Mouse (Mus musculus): ENCODE results near the gene Usp33.

Gene Usp33

DNA sequence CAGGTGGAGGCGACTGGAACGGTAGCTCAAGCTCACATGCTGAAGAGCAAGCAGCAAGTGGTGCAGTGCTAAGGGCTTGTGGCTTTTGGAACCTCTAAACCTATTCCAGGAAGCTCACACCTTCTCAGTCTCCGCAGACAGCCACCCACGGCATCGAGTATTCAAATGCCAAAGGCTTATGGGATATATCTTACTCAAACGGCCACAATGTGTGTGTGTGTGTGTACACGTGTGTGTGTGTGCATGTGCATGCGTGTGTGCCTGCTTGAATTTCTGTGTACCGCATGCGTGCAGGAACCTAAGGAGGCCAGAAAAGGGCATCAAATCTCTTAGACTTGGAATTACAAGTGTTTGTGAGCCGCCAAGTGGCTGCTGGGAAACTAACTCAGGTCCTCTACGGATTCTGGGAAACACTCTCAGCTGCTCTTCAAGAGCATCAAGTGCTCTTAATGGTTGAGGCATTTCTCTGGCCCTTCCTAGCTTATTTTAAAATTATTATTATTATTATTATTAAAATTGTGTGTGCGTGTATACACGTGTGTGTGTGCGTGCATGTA, 3.2 kb upstream of the Usp33 start:
- no peak for DNase-seq (ENCODE audit: low spot score)

DNA sequence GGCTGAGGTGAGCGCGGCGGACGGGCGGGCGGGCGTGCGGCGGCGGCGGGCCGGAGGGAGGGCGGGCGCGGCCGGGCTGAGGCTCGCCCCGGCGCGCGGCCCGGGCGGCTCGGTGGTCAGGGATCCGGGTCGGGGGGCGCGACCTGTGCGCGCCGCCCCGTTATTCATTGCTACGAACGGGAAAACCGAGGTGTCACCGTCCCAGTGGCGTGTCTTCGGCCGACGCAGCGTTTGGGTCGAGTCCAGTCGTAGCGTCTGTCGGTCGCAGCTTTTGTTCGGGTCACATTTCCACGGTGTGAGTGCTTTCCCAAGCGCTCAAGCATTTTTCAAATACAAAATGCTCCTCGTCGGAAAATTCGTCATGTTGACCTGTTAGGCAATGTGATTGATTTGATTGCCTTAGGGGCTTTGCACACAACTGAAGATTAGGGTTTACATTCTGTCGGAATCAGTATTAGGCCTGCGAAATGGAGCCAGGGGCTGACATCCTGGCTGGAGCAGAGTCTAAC, 409 bp downstream of the Usp33 start:
- peak; percentile 34 for DNase-seq (ENCODE audit: low spot score)

DNA sequence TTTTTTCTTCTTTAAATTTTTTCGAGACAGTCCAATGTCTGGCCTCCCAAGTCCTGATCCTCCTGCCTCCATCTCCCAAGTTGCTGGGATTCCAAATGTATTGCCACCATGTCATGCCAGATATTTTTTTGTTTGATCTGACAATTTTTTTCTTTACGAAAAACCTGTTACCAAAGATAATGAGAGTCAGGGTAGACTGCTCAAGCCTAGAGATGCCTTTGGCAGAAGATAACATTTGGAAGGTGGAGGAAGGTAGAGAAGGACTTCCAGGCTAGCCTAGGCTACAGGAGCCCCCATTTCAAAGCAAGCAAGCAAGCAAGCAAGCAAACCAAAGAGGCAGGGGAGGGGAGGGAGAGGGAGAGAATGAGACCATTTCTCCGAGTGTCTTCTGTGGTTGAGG, 949 bp downstream of the Usp33 start:
- peak; percentile 49 for DNase-seq (ENCODE audit: low spot score)

DNA sequence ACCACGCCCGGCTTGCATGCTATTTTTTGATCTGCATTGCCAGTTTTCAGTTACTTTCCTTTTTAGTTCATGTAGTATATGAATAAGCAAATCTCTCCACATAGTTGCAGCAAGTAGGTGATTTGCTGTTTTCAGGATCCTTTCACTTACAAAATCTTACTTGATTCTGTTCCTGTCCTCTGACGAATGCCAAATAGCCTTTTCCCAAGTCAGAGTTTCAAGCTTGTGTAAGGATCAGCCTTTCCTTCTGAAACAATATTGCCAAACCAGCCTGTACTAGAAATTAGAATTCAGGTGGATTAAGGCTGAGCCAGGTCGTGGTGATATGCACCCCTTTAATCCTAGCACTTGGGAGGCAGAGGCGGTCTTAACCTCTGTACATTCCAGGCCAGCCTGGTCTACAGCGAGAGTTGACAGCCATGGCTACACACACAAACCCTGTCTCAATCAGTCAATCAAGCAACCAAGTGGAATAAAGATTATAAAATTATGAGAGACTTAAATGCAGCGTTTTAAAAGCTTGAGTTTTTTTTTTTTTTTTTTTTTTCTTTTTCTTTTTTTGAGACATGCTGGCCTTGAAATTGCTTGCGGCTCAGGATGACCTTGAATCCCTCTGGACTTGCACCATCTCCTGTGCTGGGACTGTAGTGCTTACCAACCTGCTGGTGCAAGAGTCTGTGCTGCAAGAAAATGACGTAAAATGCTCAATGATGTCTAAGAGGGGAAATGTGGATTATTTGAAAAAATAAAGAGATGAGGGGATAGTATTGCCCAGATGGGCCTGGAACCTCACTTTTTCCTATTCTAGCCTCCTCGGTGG, 1.9 kb downstream of the Usp33 start:
- DNase-seq (ENCODE audit: low spot score) = no peak

DNA sequence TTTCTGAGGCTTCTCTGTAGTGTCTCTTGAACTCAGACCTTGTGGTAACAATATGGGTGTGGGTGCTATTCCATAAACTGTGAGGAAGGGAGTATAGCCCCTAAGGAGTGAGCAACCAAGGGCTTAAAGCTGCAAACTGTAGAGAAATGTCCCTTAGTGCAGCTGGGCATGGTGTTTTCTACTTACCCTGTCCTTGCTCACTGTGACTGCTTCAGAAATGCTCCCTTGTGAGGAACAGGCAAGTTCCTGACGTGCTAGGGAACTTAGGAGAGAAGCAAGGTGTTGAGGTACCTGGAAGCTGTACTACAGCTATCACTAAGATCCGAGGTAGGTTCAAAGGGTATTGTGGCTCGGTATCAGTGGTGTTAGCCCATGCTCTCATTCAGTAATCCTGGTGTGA, 4.2 kb downstream of the Usp33 start:
- DNase-seq (ENCODE audit: low spot score) = no peak

DNA sequence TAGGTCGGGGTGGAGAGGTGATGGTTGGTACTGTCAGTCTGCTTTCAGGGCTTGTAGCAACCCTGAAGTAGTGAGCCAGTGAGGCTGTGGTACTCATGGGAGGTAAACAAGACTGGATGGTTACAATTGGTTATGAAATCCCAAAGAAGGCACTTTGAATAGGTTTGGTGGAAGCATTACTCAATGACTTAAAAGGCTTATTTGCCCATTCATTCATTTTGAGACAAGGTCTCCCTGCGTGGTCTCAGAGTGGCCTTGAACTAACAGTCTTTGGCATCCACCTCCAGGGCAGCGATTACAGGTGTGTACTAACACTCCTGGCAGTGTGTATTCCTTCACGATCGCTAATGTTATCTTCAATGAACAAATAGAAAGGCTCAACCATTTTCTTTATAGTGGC, 4.7 kb downstream of the Usp33 start:
- DNase-seq (ENCODE audit: low spot score) = no peak

DNA sequence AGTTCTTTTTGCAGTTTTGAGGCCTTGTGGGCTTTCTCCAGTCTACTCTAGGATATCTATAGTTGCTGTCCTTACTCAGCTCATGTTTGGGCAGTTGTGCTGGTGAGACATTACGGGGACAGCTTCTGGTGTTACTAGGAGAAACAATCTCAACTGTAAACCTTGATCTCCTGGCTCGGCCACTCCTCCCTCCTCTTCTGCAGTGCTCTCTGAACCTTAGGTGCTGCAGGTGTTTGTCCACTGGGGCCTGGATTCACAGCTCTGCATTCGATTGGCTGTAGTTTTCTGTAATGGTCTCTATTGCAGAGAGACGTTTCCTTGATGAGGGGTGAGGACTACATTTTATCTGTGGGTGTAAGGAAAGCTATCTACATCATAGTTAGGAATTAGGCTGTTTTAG, 6.0 kb downstream of the Usp33 start:
- no peak for DNase-seq (ENCODE audit: low spot score)

DNA sequence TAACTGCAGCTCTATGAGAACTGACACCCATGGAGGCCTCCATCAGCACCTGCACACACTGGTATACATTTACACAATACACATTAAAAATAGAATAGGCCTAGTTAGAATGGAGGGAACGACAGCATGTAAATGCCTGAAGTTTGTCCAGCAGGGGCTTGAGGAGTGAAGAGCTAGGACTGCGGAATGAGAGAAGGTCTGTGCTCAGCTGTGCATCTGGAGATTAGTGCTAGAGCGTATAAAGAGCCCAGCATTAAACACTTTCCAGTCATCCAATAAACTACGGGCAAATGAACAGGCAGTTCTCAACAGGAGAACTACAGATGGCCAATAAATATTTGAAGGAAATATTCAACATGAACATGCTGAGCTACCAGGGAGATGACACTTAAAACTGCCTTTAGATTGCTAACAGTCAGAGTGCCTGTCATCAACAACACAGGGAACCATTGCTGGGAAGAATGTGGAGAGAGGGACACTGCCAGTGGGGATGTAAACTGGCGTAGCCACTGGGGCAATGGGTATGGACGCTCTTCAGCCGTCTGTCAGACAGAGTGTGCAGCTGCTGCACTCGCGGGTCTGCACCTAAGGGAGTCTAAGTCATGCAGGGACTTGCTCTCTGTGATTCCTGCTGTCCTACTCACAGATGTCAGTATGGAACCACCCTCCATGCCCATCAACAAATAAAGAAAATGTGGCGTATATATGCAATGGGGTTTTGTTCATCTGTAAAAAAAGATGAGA, 7.3 kb downstream of the Usp33 start:
- DNase-seq (ENCODE audit: low spot score) = no peak

DNA sequence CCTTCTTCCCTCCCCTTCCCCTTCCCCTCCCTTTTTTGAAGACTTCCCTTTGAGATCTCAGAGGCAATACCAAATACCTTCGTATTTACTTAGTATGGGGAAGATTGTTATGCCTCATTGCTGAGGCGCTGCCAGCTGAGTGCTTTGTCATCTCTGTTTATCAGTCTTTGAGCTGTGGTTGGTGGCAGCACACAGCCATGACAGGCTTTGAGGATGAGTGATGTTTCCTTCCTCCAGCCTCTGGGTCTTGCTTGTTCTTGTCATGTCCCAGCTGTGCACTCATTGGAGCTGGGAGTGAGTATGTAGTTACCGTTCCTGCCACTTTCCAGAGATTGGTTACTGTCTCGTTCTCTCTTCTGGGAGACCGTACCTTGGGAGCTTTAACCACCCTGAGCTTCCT, 9.1 kb downstream of the Usp33 start:
- peak; percentile 60 for DNase-seq (ENCODE audit: low spot score)

DNA sequence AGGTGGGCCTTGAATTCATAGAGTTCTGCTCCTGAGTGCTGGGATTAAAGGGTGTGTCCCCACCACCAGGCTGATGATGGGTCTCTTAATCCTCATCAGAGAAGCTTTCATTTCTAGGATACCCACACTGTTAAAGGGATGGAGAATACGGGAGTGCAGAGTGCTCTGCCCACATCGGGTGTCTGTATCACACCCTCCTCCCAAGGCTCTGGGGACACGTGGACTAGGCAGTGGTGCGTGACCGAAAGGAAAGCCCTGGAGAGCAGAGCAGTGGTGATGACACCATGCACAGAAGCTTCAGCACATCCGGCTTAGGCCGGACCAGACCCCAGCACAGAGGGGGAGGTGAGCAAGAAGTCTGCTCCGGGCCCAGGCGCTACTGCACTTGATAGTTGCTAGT, 10.5 kb downstream of the Usp33 start:
- no peak for DNase-seq (ENCODE audit: low spot score)

DNA sequence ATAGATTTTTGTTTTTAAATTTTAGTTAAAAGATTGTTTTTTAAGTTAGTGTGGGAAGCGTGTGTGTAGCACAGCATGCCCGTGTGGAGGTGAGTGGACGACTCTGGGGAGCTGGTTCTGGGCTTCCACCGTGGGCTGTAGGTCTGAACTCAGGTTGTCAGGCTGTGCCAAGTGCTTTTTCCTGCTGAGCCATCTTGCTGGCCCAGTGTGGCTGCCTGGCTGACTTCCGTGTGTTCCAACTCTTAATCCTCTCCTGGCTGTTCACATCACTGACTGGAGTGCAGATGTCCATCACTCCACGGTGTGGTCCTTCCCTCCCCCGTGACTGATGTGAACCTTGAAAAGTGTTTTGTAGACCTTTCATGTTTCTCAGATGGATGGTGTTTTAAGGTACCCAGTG, 12.9 kb downstream of the Usp33 start:
- no peak for DNase-seq (ENCODE audit: low spot score)

DNA sequence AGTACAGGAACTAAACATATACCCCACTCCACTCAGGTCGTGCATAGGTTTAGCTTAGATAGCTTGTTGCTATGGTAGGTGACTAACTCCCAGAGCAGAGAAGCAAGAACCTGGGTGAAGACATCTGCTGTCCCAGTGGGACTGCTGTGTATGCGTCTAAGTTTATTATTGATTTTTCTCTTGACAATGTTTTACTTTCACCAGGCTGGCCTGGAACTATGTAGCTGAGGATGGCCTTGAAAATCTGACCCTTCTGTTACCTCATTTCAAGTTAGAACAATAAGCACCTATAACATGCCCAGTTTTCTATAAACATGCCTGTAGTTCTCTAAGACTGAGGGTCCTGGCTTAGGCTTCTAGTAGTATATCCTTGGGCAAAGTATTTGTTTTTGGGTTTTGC, 17.9 kb downstream of the Usp33 start:
- DNase-seq (ENCODE audit: low spot score) = no peak

DNA sequence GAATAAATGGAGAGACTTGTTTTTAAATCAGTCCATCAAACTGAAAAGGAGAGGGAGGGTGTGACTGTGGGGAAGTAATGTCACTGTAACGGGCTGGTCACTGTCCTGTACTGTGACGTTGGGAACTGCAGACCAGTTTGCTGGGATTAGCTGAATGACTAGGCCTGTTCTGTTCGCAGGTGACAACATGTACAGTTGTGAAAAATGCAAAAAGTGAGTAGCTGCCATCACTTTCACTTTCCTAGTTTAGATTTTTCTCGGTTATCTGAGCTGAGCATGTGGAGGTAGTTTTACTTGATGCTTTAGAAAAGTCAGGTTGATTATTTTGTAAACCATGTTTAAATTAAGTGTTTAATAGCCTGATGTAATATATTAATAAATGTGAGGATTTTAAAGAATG, 29.8 kb downstream of the Usp33 start:
- DNase-seq (ENCODE audit: low spot score) = no peak

DNA sequence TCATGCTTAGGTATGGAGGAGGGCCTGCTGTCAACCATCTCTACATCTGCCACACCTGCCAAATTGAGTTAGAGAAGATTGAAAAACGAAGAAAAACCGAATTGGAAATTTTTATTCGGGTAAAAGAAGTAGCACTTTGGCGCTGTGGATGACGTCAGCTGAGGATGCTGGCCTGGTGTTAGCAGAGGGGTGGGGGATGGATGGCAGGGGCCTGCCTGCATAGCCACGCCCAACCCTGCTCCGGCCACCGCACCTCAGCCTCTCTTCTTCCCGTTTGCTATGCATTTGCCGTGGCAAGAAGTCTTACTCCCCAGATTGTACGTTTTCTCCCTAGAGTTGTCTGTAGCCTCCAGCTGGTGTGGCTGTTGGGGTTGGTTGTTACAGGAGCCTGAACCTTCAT, 37.8 kb downstream of the Usp33 start:
- DNase-seq (ENCODE audit: low spot score) = no peak

DNA sequence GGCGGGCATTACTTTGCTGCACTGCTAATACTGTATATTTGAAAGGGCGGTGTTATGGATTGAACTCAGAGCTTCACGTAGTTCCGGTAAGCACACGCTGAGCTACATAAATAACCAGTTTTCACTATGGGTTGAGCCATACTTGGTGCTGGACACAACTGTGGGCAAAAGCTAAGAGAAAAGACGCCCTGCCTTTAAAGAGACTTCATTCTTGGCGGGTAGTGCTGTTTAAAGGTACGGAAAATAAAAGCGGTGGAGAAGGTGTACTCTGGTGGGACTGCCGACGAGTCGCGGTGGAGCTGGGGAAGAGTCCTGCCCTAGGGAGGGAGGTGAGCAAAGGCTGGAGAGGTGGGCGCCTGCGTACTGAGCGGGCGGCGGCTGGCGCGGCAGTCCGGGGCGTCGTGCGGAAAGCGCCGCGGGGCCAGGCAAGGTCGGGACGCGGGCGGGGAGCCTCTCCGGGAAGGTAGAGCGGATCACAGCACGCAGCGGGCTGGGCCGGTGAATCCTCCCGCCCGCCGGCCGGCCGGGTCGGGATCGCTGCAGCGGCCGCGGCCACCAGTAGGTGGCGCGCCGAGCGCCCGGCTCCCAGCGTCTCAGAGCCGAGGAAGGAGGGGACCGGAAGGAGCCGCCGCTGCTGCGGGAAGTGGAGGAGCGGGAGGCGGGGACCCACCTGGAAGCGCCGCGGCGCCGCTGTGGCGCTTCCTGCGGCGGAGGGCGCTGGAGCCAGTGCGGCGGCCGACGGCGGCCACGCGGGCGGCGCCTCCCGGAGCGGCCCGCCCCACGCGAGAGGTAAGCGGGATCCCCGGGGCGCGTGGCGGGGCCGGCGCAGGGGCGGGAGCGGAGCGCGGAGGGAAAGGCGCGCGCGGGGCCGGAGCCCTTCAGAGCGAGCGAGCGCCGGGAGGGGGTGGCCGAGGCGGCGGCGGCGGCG, 49.3 kb downstream of the Usp33 start, which contains the start of gene Zzz3:
Gene Zzz3 (plus strand): TSS at position 124 of the 928 bp plus-strand sequence.
- DNase-seq (ENCODE audit: low spot score) = peak; percentile 83

DNA sequence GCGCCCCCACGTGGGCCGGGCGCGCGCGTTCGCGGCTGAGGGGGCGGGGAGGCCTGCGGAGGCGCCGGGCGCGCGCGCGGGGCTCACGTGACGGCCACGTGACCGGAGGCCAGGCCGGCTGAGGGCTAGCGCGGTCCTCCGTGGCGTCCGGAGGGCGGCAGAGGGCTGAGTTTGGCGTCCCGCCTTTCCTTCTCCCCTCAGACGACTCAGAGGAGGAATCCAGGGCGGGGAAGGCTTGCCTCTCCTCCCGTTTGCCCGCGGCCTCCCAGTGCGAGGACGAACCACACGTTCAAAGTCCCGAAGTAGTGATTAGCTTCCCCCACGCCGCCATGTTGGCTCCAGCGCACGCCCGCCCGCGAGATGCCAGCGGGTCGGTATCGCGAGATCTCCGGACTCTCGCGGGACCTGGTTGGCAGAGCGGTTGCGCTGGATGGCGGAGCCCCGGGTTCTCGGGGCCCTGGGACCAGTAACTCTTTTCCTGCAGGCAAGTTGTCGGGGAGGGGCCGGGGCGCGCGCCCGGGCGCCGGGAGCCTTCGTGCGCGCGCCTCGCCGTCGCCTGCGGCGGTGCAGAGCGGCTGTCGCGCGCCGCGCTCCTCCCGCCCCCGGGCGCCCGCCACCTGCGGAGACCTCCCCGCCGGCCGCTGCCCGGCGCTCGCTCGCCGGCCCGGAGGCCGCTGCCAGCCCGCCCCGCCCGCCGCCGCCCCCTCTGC, 50.2 kb downstream of the Usp33 start:
- DNase-seq (ENCODE audit: low spot score) = peak; percentile 95

DNA sequence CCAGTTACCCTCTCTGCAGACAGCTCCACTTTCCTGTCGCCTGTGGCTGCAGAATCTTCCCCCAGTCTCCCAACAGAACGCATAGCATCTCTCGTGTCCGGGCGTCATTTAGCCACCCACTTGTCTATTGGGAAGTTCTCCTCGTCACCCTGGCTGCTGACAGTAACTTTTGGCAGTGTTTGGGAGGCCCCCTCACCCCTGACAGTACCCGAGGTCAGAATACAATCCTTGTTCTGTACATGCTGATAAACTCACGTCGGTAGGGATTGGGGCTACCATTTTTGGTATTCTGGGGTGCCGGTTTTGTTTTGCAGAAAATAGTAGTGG, 50.7 kb downstream of the Usp33 start:
- no peak for DNase-seq (ENCODE audit: low spot score)

DNA sequence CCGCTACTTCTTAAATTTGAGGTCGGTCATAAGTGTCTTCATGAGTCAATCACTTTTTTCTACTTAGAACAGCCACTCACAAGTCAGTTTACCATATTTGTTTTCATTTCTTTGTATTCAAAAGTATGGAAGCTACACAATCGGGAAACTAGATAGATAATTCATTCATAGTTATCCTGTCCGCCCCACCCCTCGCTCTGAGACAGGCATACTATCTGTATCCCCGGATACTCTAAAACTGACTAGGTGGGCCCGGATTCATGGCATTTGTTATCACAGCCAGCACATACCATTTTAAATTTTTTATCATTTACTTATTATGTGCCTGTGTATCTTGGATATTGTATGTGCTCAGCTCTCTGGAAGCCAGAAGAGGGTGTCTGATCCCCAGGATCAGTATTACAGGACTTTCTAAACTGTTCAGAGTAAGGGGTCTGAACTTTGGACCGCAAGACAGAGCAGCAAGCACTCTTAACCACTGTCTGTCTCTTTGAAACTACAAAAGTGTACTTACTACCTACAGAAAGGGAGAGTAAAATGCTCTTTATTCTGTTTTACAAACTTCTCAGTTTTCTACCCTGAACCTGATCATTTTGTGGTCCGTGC, 51.2 kb downstream of the Usp33 start:
- DNase-seq (ENCODE audit: low spot score) = peak; percentile 67

DNA sequence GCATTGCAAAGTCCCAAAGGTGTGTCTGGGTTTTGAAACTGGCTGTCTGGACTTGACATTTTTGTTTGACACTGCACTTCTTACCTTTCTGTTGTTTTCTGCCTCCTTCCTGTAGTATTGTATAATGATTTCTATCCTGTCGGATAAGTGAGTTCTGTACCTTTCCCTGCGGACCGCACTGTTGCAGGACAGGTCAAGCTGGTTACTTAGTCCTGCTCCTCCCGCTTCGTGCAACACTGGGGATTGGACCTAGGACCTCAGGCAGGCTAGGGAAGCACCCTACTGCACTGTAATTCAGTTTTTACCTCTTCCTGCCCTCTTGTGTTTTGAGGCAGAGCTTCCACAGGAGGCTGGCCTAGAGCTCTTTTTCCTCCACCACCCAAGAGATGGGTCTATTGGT, 54.2 kb downstream of the Usp33 start:
- no peak for DNase-seq (ENCODE audit: low spot score)

DNA sequence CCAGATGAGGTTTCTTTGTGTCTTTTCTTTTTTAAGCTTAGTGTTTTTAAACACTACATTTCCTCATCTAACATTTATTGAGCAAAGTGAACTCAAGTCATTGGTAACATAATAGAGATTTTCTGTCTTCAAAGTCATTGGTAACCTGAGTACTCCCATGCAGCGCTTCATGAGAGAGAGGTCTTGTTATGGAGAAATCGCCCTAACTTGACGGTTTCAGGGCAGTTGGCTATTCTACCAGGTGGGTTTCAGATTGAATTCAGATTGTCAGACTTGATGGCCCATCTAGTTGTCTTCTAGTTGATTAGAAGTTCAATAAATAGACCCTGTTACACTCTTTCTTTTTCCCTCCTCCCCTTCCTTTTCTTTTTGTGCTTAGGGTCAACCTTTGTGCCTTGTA, 54.6 kb downstream of the Usp33 start:
- no peak for DNase-seq (ENCODE audit: low spot score)
